Mouse (Mus musculus) liver, adult (tissue): ENCODE results near the gene Hsp90ab1.

Experiments used
- GATA4 ChIP-seq: IDR thresholded peaks from 2 replicates; pipeline ENCODE4 v1.6.1; 2014; ENCODE audit warnings: mild to moderate bottlenecking, low read length; ENCODE audit not compliant: insufficient replicate concordance

The Hsp90ab1 gene

DNA sequence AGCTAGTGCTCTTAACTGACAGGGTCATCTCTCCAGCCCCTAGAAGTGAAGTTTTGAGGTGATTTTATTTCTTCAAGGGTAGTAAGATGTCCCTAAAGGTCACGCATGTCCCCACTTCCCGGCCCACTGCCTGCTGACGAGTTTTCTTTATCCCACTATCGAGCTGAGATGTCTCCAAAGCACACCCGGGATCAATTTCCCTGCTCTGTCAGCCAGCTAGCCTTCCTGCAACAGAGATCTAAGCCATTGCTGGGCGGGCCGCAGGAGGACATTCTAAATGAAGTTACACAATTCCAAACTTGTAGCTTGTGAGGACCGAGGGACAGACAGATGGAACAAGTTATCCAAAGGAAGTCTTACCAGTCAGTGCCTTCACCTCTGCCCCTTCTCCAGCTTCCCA lies 27.2 kb upstream of the Hsp90ab1 start:
- no peak for TF ChIP-seq GATA4

- TF ChIP-seq GATA4: no peak
Observed at GRCm38 (mm10) chr17:45599446-45600242, 26.6 kb upstream of the Hsp90ab1 start, which contains the start of gene Slc29a1. TSS of gene Slc29a1 (minus strand) at chr17:45599606.

- TF ChIP-seq GATA4: no peak
Observed at GRCm38 (mm10) chr17:45598891-45599290, 25.8 kb upstream of the Hsp90ab1 start.

GRCm38 (mm10) chr17:45598376-45598775 lies 25.3 kb upstream of the Hsp90ab1 start:
- peak; percentile 43; the same call in 1 of the 2 replicates for TF ChIP-seq GATA4

GRCm38 (mm10) chr17:45597787-45598186 lies 24.7 kb upstream of the Hsp90ab1 start:
- no peak for TF ChIP-seq GATA4

DNA sequence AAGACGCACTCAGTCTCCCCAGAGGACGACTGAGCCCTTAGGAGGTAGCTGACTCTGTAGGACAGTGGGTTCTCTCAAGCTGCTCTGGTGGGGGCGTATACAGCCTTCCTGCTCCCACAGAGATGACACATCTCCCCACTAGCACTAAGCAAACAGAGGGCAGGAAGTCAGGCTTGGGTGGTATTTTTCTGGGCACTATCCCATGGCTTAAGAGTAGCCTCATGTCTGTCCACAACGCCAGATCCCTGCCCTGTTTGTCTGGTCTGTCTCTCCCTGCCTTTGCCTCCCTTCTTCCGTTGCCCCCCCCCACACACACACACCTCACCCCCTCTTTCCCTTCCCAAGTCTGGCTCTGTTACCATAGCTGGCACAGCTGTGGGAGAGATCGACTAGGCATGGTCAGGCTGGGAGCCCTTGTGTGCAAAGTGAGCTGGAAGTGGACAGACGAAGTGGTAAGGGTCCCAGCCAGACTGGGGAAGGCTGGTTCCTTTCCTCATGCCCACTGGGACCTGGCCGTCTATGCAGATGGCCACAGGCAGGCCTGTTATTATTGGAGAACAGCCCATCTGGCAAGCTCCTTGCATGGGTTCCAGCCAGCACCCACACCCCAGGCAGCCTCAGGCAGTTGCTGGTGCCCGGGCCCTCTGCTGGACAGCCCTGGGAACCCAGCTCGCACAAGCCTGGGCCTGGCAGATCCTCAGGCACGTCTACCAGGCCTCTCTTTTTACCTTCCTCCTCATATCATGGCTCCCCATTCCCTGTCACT lies 23.7 kb upstream of the Hsp90ab1 start:
- TF ChIP-seq GATA4: no peak; the same call in 1 of the 2 replicates

DNA sequence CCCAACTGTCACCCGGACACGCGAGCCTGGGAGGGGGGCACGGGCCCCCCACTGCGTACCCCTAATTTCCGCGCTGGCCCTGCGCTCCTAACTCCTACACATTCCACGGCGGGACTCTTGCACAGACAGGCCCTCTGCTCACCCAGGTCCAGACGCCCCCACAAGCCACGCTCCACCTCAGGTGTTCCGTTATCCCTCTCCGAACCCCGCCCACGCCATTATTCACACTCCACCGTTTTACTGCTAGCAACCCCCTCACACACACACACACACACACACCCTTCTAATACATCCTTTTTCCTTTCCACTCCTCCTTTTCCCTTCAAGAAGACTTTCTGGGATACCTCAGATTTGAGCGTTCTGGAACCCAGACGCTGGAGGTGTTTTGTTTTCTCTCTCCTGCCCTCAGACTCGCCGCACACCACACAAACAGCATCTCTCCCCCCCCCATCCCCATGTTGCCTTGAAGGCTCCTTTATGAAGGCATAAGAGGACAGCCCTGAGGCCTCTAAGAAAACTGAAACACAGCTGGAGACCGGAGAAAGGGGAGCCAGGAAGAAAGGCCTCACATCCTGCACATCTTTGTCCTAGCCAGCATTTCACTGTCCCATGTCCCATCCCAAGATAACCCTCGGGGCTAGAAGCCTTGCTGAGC lies 22.8 kb upstream of the Hsp90ab1 start:
- TF ChIP-seq GATA4: no peak

GRCm38 (mm10) chr17:45594881-45595735 lies 22.0 kb upstream of the Hsp90ab1 start:
- TF ChIP-seq GATA4: no peak

DNA sequence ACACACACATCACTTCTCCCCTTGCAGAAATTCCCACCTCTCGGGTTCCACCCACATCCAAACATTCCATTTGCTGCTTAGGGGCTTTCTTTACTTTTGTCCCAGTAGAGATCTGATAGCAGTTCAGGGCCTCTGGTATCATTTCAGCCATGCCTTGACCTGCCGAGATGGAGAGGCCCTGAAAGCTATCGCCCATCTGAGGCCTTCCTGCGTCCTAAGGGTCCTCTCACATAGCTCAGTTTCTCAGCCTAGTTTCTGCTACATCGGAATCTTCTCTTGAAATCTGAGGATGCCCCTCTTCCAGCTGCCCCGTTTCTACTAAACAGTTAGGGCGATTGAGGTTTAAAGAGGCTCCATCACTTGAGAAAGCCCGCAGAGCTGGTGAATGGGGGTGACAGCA lies 21.1 kb upstream of the Hsp90ab1 start:
- TF ChIP-seq GATA4: no peak

DNA sequence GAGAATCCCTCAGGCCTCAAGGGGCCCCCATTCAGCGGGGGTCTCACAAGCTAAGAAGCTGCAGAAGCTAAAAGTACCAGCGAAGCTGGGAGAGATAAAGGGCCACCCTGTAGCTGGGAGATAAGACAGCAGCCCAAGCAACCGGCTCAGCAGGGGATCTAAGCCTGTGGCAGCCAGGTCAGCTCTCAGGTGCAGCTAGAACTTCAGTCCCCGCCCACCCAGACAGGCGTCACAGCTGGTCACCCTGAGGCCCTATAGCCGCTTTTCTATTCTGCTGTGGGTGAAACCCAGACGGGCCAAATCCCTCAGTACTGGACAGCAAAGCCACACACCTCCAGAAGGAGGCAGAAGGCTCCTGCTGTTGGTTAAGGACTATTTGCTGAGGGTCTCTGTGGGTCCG lies 20.4 kb upstream of the Hsp90ab1 start:
- TF ChIP-seq GATA4: no peak

GRCm38 (mm10) chr17:45592606-45593431 lies 19.7 kb upstream of the Hsp90ab1 start:
- peak; percentile 15; the same call in 1 of the 2 replicates for TF ChIP-seq GATA4

GRCm38 (mm10) chr17:45591701-45592605 lies 18.9 kb upstream of the Hsp90ab1 start:
- no peak for TF ChIP-seq GATA4

DNA sequence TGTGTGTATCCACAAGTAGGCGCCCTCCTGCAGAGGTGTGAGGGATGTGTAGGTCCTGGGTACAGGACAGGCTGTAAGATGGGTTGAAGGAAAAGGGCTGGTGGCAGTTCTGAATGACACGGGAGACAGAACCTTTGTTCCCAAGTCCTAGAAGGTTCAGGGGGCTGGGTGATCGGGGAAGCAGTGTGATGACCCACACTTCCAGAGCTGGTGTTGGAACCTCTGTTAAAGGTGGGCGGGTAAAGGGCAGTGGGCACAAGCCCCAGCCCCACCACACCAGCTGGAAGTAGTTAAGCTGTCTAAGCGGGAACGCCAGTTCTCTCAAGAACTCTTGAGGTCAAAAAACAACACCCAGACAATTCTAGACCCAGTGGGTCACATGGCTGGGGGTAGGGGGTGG lies 17.3 kb upstream of the Hsp90ab1 start:
- no peak for TF ChIP-seq GATA4

GRCm38 (mm10) chr17:45589844-45590243 lies 16.8 kb upstream of the Hsp90ab1 start:
- TF ChIP-seq GATA4: no peak
